Mouse (Mus musculus): Measurements from ENCODE around the gene Vax2. TPM values are rescaled to one million over a fixed set of nuclear protein-coding genes. Genes with fewer than 3 reads are reported as not detected.

Vax2 gene
- polyA plus RNA-seq, 1 experiment from 2014 or later: not detected

DNA sequence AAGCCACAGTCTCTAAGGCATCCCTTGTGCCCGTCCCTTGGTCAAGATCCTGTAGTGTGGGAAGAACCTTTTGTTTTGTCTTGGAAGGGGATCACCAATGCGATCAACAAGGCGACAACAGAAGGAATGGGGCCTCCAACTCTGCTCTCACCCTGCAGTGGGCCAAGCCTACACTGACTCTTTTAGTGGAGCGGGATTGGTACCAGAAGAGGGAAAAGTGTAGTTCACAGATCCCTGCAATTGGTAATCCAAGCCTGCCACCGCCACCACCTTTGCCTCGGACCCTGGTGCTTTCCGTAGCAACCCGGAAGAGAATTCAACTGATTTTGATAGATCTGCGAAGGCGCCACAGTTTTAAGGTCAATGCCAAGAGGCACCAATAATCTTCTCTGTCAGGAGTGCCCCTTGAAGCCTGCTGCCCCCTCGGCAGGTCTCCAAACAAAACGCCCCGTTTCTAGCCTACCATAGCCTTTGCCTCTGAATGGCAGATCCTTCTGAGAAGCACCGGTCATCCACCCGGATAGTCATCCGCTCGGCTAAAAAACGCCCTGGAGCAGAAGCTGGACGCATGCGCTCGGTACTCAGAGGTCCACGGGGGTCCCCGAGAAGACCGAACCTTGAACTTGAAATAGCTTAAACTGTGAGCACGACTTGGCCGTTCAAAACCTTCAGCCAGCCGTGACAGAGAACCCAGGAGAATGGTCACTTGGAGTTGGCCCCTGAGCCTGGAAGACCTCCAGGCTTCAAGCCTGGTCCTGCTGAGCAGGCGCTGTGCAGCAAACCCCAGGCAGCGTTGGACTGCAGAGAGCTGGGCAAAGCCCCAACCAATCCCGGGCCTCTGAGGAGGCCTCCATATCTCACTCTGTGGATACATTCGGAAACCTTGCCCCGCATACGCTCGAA lies 3.4 kb downstream of the Vax2 start:
- Histone ChIP-seq H3K27me3 (replicated peaks) (peaks cover 92% of the 10 kb centered on the region), H3K27ac (no peak overlapping the region), H3K4me2 (replicated peaks) (no peak overlapping the region), H3K36me3 (no peaks in the 10 kb centered on the region), H3K9me3 (no peaks in the 10 kb centered on the region), H3K9ac (no peak overlapping the region), H3K4me3 (replicated peaks) (no peak overlapping the region), H3K4me1 (replicated peaks) (peaks cover 29% of the 10 kb centered on the region)
- ATAC-seq: no peak
- 3% methylated on average over 34 of the region's 34 CpGs for WGBS

DNA sequence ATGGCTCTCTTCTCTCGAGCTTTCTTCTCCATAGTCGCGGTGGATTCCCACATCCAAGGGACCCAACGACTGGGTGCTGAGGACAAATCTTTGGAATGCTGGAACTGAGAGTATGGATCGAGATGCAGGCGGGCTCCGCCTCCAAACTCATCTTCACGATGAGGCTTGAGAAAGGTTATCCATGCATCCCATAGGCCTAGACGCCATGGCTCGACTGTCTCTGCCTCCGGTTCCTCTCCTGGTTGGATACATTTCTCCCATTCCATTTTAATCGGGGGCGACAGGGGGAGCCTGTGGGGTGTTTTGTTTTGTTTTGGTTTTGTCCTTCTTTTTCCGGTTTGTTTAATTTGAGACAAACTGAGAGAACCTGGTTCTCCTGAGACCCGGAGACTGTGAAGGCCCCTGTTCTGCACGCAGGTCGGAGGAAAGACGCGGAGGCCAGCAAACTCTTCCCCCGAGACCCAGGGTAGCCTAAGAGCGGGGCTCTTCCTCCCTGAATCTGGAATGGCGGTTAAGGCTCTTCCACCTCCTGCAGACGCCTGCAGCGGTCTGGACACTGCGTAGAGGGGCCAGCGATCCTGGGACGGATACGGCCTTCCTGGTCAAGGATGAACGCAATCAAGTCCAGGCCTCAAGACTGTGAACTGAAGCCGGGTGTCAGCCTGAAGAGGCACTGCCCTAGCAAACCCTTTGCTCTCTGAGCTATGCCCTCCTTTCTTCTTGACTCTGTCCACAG lies 4.6 kb downstream of the Vax2 start:
- Histone ChIP-seq H3K9ac (no peak overlapping the region), H3K4me2 (replicated peaks) (no peak overlapping the region), H3K9me3 (no peaks in the 10 kb centered on the region), H3K36me3 (no peaks in the 10 kb centered on the region), H3K27me3 (replicated peaks) (peaks cover 87% of the 10 kb centered on the region), H3K4me1 (replicated peaks) (peaks cover 25% of the 10 kb centered on the region), H3K4me3 (replicated peaks) (no peak overlapping the region), H3K27ac (no peak overlapping the region)
- 3% methylated on average over 30 of the region's 30 CpGs for WGBS
- ATAC-seq: no peak

DNA sequence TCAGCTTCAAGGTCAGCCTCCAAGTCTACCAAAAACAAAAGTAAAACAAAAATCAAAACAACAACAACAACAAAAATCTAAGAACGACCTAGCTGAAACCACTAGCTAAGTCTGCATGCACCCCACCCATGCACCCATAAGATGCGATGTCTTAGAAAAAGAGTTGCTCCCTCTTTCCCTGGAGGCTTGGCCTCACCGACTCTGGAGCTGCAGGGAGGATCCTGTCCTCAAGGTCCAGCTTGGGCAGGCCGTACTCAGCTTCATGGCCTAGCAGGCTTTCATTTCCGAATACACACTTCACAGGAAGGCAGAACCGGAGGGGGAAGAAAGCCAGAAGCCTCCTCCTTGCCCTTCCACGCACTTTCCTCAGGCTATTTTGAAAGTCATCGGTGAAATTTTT lies 6.0 kb downstream of the Vax2 start:
- Histone ChIP-seq H3K27ac (no peak overlapping the region), H3K9me3 (no peaks in the 10 kb centered on the region), H3K4me3 (replicated peaks) (no peak overlapping the region), H3K36me3 (no peaks in the 10 kb centered on the region), H3K4me2 (replicated peaks) (no peak overlapping the region), H3K4me1 (replicated peaks) (peaks cover 11% of the 10 kb centered on the region), H3K27me3 (replicated peaks) (peaks cover 87% of the 10 kb centered on the region), H3K9ac (no peak overlapping the region)
- no peak for ATAC-seq
- 4% methylated on average over 8 of the region's 8 CpGs for WGBS

DNA sequence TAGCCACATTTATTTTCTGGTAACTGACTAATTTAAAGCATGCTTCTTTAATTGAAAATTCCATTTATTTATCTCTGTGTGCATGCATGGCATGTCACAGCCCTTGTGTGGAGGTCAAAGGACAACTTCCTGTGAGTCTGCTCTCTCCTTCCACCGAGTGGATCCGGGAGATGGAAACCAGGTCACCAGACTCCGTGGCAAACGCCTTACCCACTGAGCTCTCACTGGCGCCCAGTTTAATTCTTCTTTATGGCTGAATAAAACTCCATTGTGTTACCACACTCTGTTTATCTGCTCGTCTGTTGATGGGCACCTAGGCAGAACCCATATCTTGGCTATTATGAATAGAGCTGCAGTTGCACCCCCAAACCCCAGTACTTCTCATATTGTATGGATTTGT lies 11.5 kb downstream of the Vax2 start:
- Histone ChIP-seq H3K4me2 (replicated peaks) (no peak overlapping the region), H3K9me3 (no peaks in the 10 kb centered on the region), H3K27me3 (replicated peaks) (peaks cover 47% of the 10 kb centered on the region), H3K4me3 (replicated peaks) (no peak overlapping the region), H3K27ac (no peak overlapping the region), H3K9ac (no peak overlapping the region), H3K36me3 (no peaks in the 10 kb centered on the region), H3K4me1 (replicated peaks) (no peaks in the 10 kb centered on the region)
- WGBS: 19% methylated on average over 6 of the region's 6 CpGs
- ATAC-seq: no peak

DNA sequence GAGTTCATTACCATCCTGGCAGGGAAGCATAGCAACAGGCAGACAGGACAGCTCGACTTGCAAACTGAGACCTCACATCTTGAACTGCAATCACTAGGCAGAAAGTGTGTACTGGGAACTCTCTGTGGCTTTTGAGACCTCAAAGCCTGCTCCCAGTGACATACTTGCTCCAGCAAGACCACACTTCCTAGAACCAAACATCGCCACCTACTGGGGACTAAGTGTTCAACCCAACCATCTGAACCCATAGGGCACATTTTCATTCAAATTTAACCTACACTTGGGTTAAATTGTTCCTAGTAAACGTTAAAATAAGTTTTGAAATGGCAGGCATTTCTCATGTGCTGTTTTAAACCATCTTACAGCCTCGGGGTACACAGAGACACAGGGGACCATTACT lies 16.1 kb downstream of the Vax2 start:
- Histone ChIP-seq H3K9me3 (no peaks in the 10 kb centered on the region), H3K36me3 (no peaks in the 10 kb centered on the region), H3K9ac (no peak overlapping the region), H3K4me2 (replicated peaks) (no peak overlapping the region), H3K27ac (no peak overlapping the region), H3K4me3 (replicated peaks) (no peak overlapping the region), H3K4me1 (replicated peaks) (no peaks in the 10 kb centered on the region), H3K27me3 (replicated peaks) (peaks cover 10% of the 10 kb centered on the region)
- ATAC-seq: no peak
- WGBS: 41% methylated on average over 4 of the region's 4 CpGs

DNA sequence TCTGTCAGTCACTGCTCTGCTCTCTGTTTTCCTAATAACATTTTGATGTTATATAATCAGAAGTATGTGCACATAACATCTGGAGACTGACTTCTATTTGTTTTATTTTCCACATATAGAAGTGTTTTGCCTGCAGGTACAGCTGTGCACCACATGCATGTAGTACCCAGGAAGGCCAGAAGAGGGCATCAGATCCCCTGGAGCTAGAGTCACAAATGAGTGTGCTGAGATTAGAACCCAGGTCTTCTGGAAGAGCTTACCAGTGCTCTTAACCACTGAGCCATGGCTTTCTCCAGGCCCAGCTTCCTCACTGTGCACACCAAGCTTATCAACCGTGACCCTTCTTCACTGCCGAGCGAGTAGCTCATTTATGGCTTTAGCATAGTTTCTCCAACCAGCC lies 17.4 kb downstream of the Vax2 start:
- Histone ChIP-seq H3K27ac (no peak overlapping the region), H3K9ac (no peak overlapping the region), H3K9me3 (no peaks in the 10 kb centered on the region), H3K27me3 (replicated peaks) (peaks cover 2% of the 10 kb centered on the region; the same call in 1 of the 2 replicates), H3K4me1 (replicated peaks) (no peaks in the 10 kb centered on the region), H3K36me3 (no peaks in the 10 kb centered on the region), H3K4me2 (replicated peaks) (no peak overlapping the region), H3K4me3 (replicated peaks) (no peak overlapping the region)
- WGBS: 81% methylated on average over 3 of the region's 3 CpGs
- ATAC-seq: no peak

DNA sequence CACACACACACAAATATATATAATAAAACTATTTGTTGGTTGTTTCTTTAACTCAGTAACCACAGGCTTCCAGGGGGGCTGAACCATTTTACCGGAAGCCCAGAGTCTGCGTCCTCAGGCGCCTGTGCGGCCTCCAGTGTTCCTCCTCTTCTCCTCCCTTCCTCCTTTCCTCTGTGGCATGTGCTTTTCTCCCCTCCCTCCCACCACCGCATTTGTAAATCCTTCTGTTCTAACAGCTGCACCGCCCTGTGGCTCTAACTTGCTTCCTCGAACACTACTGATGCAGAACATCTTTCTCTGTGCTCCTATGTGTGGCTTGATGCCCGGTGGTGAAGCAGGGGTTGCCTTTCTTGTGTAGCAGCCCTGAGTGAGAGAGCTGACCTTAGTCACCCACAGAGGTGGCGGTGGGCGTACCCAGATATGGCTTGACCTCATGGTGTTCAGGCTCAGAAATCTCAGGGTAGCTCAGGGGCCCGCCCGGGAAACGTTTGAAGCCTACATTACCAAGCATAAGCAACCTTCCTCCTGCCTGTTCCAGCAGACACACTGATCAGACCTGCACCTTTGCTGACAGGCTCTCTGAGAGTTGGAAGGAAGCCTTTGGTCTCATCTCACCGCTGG lies 18.4 kb downstream of the Vax2 start:
- WGBS: 63% methylated on average over 14 of the region's 14 CpGs
- Histone ChIP-seq H3K27ac (no peak overlapping the region), H3K4me3 (replicated peaks) (no peak overlapping the region), H3K4me2 (replicated peaks) (no peak overlapping the region), H3K4me1 (replicated peaks) (no peaks in the 10 kb centered on the region), H3K27me3 (replicated peaks) (no peaks in the 10 kb centered on the region; the same call in 1 of the 2 replicates), H3K36me3 (no peaks in the 10 kb centered on the region), H3K9me3 (no peaks in the 10 kb centered on the region), H3K9ac (no peak overlapping the region)
- ATAC-seq: no peak

DNA sequence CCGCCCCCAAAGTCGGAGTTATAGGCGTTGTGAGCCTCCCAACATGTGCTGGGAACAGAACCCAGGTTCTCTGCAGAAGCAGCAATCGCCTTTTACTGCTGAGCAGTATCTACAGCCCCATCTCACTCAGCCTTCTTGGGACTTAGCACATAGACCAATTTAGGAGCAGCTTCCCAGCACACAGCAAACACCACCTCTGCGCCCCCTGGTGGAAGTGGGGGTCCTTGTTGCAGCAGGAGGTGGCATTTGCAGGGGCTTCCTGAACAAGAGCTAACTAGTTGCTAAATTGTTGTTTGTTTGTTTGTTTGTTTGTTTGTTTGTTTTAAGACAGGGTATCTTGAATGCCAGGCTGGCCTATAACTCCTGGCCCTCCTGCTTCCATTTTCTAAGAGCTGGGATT lies 20.1 kb downstream of the Vax2 start:
- no peak overlapping the region for H3K4me2 ChIP-seq (replicated peaks)
- H3K27ac ChIP-seq: no peak overlapping the region
- no peak for ATAC-seq
- no peak overlapping the region for H3K9ac ChIP-seq
- H3K36me3 ChIP-seq: no peaks in the 10 kb centered on the region
- H3K4me3 ChIP-seq (replicated peaks): no peak overlapping the region
- H3K9me3 ChIP-seq: no peaks in the 10 kb centered on the region
- peaks cover 2% of the 10 kb centered on the region; the same call in 1 of the 2 replicates for H3K27me3 ChIP-seq (replicated peaks)
- WGBS: 32% methylated on average over 5 of the region's 5 CpGs
- H3K4me1 ChIP-seq (replicated peaks): no peaks in the 10 kb centered on the region

DNA sequence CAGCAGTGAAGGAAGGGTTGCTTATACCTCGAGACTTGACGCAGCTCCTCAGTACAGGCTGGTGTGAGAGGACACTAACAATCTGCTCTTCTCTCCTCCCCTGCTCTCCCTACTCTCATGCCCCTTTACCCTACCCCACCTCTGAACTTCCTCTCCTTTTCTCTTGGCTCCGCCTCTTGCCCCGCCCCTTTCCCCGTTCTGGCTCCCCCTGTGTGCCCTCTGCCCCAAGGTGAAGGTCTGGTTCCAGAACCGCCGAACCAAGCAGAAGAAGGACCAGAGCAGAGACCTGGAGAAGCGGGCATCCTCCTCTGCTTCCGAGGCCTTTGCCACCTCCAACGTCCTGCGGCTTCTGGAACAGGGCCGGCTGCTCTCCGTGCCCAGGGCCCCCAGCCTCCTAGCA lies 26.2 kb downstream of the Vax2 start:
- Histone ChIP-seq H3K4me1 (replicated peaks) (no peaks in the 10 kb centered on the region), H3K9me3 (no peaks in the 10 kb centered on the region), H3K4me2 (replicated peaks) (no peak overlapping the region), H3K27ac (no peak overlapping the region), H3K27me3 (replicated peaks) (peaks cover 2% of the 10 kb centered on the region; the same call in 1 of the 2 replicates), H3K36me3 (no peaks in the 10 kb centered on the region), H3K9ac (no peak overlapping the region), H3K4me3 (replicated peaks) (no peak overlapping the region)
- no peak for ATAC-seq
- 24% methylated on average over 13 of the region's 13 CpGs for whole genome bisulfite sequencing

DNA sequence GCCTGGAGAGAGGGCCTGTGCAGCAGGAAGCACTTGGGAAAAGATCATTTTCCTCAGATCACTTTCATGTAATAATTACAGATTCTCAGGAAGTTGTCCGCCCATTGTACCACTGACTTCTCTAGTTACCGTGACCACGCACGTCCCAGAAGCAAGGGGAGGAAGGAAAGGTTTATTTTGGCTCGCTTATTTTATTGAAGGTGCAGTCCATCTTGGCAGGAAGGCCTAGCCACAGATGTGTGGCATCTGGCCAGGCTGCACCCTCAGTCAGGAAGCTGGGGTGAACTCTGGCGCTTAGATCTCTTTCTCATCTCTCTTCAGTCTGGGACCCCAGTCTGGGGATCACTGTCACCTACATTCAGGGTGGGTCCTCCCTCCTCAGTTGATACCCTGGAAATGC lies 27.5 kb downstream of the Vax2 start:
- WGBS: 65% methylated on average over 6 of the region's 6 CpGs

DNA sequence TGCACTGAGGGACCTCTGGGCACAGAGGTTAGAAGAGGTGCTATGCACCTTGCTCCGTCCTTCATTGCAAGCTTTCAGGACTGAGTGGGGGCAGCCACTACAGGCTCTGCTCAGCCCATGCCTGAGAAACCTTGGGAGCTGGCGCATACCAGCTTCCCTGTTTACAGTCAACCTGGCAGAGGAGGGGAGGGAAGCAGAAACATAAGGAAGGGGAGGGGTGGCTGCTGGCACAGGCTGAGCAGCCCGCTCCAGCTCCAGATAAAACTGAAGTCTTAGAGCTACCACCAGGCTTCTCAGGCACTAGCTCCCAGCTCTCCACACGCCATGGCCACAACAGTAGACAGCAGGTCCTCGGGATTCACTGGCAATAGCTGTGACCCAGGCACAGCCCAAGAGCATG lies 31.7 kb downstream of the Vax2 start, which contains the start of gene Atp6v1b1:
Atp6v1b1 (plus strand) TSS at position 230 of the 400 bp plus-strand sequence.
- 68% methylated on average over 5 of the region's 5 CpGs for WGBS
- Histone ChIP-seq H3K4me3 (replicated peaks) (no peak within 1 kb of the TSS), H3K9me3 (no peaks in the 10 kb centered on the region), H3K9ac (no peak within 1 kb of the TSS), H3K27ac (no peak within 1 kb of the TSS), H3K27me3 (replicated peaks) (peaks cover 5% of the 10 kb centered on the region; the same call in 1 of the 2 replicates), H3K4me1 (replicated peaks) (no peaks in the 10 kb centered on the region), H3K36me3 (no peaks in the 10 kb centered on the region), H3K4me2 (replicated peaks) (no peak within 1 kb of the TSS)
- no peak for ATAC-seq

More for the DNA sequence above, 27.5 kb downstream of the Vax2 start:
- no peaks in the 10 kb centered on the region for H3K9me3 ChIP-seq
- no peaks in the 10 kb centered on the region for H3K4me1 ChIP-seq (replicated peaks)
- H3K27me3 ChIP-seq (replicated peaks): peaks cover 7% of the 10 kb centered on the region; the same call in 1 of the 2 replicates
- no peak overlapping the region for H3K27ac ChIP-seq
- H3K4me3 ChIP-seq (replicated peaks): no peak overlapping the region
- ATAC-seq: no peak
- no peak overlapping the region for H3K4me2 ChIP-seq (replicated peaks)
- no peaks in the 10 kb centered on the region for H3K36me3 ChIP-seq
- H3K9ac ChIP-seq: no peak overlapping the region

DNA sequence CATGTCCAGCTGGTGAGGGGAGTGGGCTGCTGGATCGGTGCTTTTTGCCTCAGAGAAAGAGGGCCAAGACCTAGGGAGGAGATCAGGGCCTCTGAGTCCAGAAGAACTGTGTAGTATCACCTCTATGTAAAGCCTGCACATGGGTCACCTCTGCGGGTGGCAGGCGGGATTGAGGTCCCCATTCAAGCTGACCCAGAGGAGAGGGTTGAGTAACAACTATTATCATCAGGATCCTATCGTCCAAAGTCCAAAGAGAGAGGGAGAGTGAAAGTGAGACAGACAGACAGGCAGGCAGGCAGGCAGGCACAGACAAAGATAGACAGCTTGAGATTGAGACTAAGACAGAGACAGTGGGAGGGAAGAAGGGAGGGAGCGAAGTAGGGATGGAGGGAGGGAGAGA lies 32.1 kb downstream of the Vax2 start:
- H3K4me2 ChIP-seq (replicated peaks): no peak overlapping the region

More for the DNA sequence above, 32.1 kb downstream of the Vax2 start:
- Histone ChIP-seq H3K4me3 (replicated peaks) (no peak overlapping the region), H3K9ac (no peak overlapping the region), H3K4me1 (replicated peaks) (no peaks in the 10 kb centered on the region), H3K27ac (no peak overlapping the region), H3K36me3 (no peaks in the 10 kb centered on the region), H3K9me3 (no peaks in the 10 kb centered on the region), H3K27me3 (replicated peaks) (peaks cover 5% of the 10 kb centered on the region; the same call in 1 of the 2 replicates)
- WGBS: 67% methylated on average over 5 of the region's 5 CpGs
- no peak for ATAC-seq

Data from intestine, embryonic 15.5 days (tissue).